Mouse (Mus musculus): ENCODE data around the gene Il9r. TPM values are rescaled to one million over a fixed set of nuclear protein-coding genes. Genes with fewer than 3 reads are reported as not detected.
A peak's percentile ranks its signal among the peaks of the same experiment; 100 is the strongest.

The Il9r gene
- polyA plus RNA-seq, 1 experiment from 2014 or later = not detected

DNA sequence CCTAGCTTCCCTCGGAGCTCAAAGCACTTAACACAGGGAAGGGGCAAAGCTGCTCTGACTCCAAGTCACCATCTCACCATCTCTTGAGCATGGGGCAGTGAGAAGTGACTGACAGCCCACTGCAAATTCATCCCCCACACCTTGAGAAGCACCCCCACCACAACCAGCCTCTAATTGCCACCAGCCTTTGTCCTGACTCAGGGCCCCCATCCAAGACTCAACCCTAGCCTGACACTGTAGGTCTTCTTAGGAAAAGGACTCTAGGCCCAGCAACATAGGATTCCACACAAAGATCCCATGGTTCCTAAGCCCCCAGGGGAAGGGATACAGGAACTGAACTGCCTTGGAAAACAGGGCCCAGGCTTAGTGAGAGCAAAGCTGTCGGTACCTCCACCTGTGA is 36.1 kb upstream of the Il9r start:
- H3K4me2 ChIP-seq = no peak overlapping the region
- peaks cover 63% of the 10 kb centered on the region for H3K36me3 ChIP-seq (ENCODE audit: poor library complexity, severe bottlenecking)
- H3K4me3 ChIP-seq = no peak overlapping the region
- ATAC-seq = peak; percentile 38
- peak overlapping the region; percentile 6; the same call in 1 of the 2 replicates for H3K9ac ChIP-seq
- H3K27ac ChIP-seq = peak overlapping the region; percentile 76
- no peaks in the 10 kb centered on the region for H3K9me3 ChIP-seq (replicated peaks)
- H3K27me3 ChIP-seq = no peaks in the 10 kb centered on the region
- H3K4me1 ChIP-seq = peaks cover 37% of the 10 kb centered on the region
- WGBS = 55% methylated on average over 2 of the region's 2 CpGs

DNA sequence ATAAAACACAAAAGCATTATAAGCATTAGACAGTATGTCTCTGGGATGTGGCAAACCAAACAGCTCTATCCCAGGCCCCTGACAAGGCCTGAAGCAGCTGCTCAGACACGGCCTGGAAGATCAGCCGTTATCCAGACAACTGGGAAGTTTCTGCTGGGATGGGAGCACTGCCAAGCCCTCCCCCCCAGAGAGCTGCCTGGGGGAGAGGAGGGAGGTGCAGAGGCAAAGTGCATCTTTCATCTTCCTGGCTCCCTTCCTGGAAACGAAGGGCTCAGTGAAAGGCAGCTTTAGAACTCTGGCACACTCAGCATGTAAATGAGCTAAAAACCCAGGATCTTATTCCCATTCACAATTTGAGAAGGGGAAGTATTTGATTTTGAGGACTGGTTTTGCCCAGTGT is 35.6 kb upstream of the Il9r start:
- peaks cover 67% of the 10 kb centered on the region for H3K36me3 ChIP-seq (ENCODE audit: poor library complexity, severe bottlenecking)
- peak; percentile 66 for ATAC-seq
- H3K4me2 ChIP-seq = no peak overlapping the region
- peaks cover 37% of the 10 kb centered on the region for H3K4me1 ChIP-seq
- 30% methylated on average over 3 of the region's 3 CpGs for WGBS
- H3K9ac ChIP-seq = no peak overlapping the region
- H3K27me3 ChIP-seq = no peaks in the 10 kb centered on the region
- no peak overlapping the region for H3K4me3 ChIP-seq
- peak overlapping the region; percentile 76 for H3K27ac ChIP-seq
- no peaks in the 10 kb centered on the region for H3K9me3 ChIP-seq (replicated peaks)

DNA sequence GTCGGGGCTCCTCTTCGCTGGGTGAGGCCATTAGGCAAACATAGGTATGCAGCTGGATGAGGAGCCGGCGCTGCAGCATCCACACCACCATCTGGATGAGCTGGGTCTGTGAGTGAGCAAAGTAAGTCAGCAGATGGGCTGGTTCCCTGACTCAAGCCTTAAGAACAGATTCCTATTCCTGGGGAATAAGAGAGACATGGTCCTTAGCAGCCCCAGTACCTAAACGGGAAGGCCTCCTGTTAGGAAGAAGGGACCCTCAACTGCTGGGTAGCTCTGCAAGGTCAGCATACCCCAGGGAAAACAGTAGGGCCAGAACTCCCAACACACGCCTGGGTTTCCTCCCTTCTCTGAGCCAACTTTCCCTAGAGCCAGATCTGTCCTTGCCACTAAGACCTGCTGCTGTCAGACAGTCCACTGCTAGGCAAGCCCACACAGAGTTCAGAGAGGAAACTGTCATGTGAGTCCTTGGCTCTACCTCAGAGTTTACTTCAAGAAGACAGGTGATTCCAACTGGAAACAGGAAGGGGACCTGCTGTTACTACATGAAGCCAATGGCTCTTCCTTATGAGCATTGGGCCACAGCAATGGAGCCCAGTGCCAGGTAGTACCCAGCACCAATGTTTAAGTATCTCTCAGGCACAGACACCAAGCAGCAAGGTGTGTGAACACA is 34.9 kb upstream of the Il9r start:
- WGBS = 90% methylated on average over 6 of the region's 6 CpGs
- H3K27ac ChIP-seq = peak overlapping the region; percentile 76
- no peak overlapping the region for H3K4me2 ChIP-seq
- peak overlapping the region; percentile 12; the same call in 1 of the 2 replicates for H3K9ac ChIP-seq
- no peaks in the 10 kb centered on the region for H3K27me3 ChIP-seq
- H3K9me3 ChIP-seq (replicated peaks) = no peaks in the 10 kb centered on the region
- peaks cover 37% of the 10 kb centered on the region for H3K4me1 ChIP-seq
- peaks cover 67% of the 10 kb centered on the region for H3K36me3 ChIP-seq (ENCODE audit: poor library complexity, severe bottlenecking)
- no peak for ATAC-seq
- H3K4me3 ChIP-seq = no peak overlapping the region

DNA sequence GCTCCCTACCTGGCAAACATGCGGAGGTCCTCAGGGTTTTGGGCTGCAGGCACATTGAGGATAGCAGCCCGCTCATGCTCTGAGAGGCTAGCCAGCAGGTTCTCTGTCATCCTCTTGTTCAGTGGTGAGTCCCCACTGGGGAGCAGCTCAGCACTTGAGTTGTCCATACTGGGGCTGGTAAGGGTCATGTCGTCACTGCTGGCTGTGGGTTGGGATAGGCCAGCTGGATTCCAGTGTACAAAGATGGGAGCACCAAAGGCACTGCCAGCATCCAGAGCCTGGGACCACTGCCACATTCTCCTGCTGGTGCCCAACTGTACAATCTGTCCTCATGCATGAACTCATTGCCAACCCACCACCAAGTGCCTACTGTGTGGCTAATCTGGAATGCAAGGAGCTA is 33.8 kb upstream of the Il9r start:
- H3K4me2 ChIP-seq = no peak overlapping the region
- no peaks in the 10 kb centered on the region for H3K27me3 ChIP-seq
- no peak overlapping the region for H3K4me3 ChIP-seq
- H3K9me3 ChIP-seq (replicated peaks) = no peaks in the 10 kb centered on the region
- H3K36me3 ChIP-seq (ENCODE audit: poor library complexity, severe bottlenecking) = peaks cover 68% of the 10 kb centered on the region
- H3K4me1 ChIP-seq = peaks cover 37% of the 10 kb centered on the region
- H3K27ac ChIP-seq = no peak overlapping the region
- 93% methylated on average over 3 of the region's 3 CpGs for WGBS
- ATAC-seq = no peak
- H3K9ac ChIP-seq = no peak overlapping the region; the same call in 1 of the 2 replicates

DNA sequence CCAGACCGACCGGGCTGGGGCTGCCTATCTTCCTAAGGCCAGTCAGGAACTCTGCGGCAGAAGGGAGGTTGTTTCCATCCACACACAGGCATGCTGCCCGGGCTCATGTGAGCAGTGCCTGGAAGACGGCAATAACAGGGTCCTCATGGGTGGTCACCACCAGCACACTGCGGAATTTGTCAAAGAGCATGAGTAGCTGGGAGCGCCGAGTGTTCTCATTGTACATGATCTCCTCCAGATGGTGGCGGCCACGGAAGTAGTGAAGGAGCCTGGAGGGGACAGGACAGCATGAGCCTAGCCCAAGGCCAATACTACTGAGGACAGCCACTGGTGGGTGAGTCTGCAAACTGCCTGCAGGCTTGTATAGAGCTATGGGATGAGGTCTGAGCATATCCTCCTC is 32.8 kb upstream of the Il9r start:
- no peak overlapping the region for H3K9ac ChIP-seq
- H3K27me3 ChIP-seq = no peaks in the 10 kb centered on the region
- no peak overlapping the region for H3K4me3 ChIP-seq
- 79% methylated on average over 10 of the region's 10 CpGs for WGBS
- H3K27ac ChIP-seq = no peak overlapping the region
- H3K4me1 ChIP-seq = peaks cover 33% of the 10 kb centered on the region
- no peaks in the 10 kb centered on the region for H3K9me3 ChIP-seq (replicated peaks)
- peaks cover 68% of the 10 kb centered on the region for H3K36me3 ChIP-seq (ENCODE audit: poor library complexity, severe bottlenecking)
- H3K4me2 ChIP-seq = no peak overlapping the region
- ATAC-seq = no peak

DNA sequence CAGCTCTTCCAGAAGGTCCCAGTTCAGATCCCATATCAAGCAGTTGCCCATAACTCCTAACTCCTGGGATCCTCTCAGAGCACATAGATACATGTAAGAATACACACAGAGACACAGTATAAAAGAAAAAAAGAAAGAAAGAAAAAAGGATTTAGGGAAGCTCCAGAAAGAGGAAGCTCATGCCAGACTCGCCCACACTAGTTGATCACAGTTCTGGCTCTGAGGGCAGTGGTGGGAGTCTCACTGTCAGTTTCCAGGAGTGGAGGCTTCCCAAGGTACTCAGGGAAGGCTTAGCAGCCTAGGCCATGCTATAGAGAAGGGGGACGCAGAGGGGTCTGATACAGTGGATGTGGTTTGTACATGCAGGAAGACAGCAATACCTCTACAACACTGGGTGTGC is 31.0 kb upstream of the Il9r start:
- Histone ChIP-seq H3K27ac (no peak overlapping the region), H3K9me3 (replicated peaks) (no peaks in the 10 kb centered on the region), H3K27me3 (no peaks in the 10 kb centered on the region), H3K9ac (no peak overlapping the region), H3K4me2 (no peak overlapping the region), H3K36me3 (ENCODE audit: poor library complexity, severe bottlenecking) (peaks cover 61% of the 10 kb centered on the region), H3K4me3 (no peak overlapping the region), H3K4me1 (peaks cover 29% of the 10 kb centered on the region)
- ATAC-seq = no peak
- WGBS = 88% methylated on average over 2 of the region's 2 CpGs

DNA sequence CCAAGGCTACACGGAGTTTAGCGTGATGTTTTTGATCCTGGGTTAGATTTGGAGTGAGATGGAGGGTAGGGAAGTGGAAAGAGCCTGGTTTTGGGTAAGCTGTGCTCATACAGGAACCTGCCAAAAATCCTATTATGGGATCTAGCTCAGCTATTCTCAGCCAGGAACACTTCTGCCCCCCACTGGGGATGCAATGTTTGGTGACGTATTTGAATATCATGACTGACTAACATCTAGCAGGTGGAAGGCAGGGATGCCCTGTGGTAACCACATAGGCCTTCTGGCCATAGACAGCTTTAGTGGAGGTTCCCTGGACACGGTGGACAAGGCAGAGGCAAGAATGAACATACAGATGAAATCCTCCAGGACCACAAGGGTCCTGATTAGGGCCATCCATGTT is 30.1 kb upstream of the Il9r start:
- Histone ChIP-seq H3K27ac (no peak overlapping the region), H3K36me3 (ENCODE audit: poor library complexity, severe bottlenecking) (peaks cover 61% of the 10 kb centered on the region), H3K9me3 (replicated peaks) (no peaks in the 10 kb centered on the region), H3K9ac (no peak overlapping the region), H3K4me2 (no peak overlapping the region), H3K4me3 (no peak overlapping the region), H3K4me1 (peaks cover 27% of the 10 kb centered on the region), H3K27me3 (0 out of 2 replicates have a peak, but pooled peaks cover 2% of the 10 kb centered on the region)
- 81% methylated on average over 4 of the region's 4 CpGs for whole genome bisulfite sequencing
- ATAC-seq = no peak

DNA sequence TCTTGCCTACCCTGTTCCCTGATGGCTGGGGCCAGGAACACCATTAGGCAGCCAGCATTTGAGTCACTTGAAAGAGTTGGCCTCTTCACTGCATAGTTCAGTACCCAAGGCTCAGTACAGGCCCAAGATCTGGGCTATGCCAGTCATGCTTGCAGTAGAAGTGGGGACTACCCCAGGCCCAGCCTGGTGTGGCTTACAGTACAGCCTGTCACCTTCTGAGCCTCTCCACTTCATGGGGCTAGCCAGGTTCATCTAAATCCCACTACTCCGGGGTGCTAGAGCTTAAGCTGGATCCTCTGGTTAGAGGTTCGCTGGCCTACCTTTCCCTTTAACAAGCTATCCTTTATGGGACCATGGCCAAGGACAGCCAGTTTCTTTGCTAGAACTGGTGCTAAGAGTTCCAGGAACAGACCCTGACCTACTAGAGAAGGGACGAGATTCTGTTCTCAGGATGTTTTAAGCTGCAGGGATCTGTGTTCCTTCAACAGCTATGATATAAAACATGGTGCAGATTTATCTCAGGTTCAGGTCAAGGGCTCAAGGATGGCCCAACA is 28.3 kb upstream of the Il9r start:
- H3K27ac ChIP-seq = no peak overlapping the region
- H3K9me3 ChIP-seq (replicated peaks) = no peaks in the 10 kb centered on the region
- no peak overlapping the region for H3K4me3 ChIP-seq
- H3K27me3 ChIP-seq = peaks cover 17% of the 10 kb centered on the region
- WGBS = 81% methylated on average over 3 of the region's 3 CpGs
- no peak overlapping the region for H3K4me2 ChIP-seq
- H3K4me1 ChIP-seq = peaks cover 31% of the 10 kb centered on the region
- H3K36me3 ChIP-seq (ENCODE audit: poor library complexity, severe bottlenecking) = peaks cover 47% of the 10 kb centered on the region
- no peak for ATAC-seq
- H3K9ac ChIP-seq = no peak overlapping the region

DNA sequence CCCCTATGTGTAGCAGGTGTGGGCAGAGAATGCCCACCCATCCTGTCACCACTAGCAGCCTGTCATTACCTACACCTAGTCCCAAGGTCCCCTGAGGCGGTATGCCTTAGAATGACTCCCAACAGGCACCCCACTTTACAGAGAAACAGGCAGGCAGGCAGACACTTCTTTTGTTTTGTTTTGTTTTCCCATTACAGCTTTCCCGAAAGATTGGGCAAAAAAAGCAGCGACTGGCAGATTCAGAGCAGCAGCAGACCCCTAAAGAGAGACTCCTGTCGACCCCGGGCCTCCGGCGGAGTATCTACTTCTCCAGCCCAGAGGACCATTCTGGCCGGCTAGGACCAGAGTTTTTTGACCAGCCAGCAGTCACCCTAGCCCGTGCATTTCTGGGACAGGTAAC is 27.5 kb upstream of the Il9r start:
- Histone ChIP-seq H3K9ac (no peak overlapping the region), H3K4me3 (no peak overlapping the region), H3K4me2 (peak overlapping the region; percentile 77), H3K27me3 (peaks cover 25% of the 10 kb centered on the region), H3K36me3 (ENCODE audit: poor library complexity, severe bottlenecking) (peaks cover 40% of the 10 kb centered on the region), H3K9me3 (replicated peaks) (no peaks in the 10 kb centered on the region), H3K4me1 (peaks cover 36% of the 10 kb centered on the region), H3K27ac (no peak overlapping the region)
- WGBS = 87% methylated on average over 9 of the region's 9 CpGs
- no peak for ATAC-seq

DNA sequence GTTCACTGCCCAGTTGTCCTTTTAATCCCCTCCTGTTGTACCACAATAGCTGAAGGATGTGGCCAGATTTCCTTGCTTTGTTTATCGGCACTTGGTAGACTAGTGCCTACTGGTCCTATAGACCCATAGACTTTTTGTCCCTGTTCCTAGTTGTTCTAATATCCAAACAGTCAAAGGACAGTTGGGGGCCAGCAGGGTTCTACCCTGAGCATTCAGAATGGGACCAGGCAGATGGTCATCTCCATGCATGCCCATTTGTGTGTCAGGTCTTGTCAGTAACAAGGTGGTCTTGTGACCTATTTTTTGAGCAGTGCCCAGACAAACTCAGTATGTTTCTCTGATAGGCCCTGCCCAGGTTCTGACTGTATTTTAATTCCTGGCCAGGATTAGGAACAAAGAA is 27.0 kb upstream of the Il9r start:
- H3K4me2 ChIP-seq = peak overlapping the region; percentile 77
- peaks cover 30% of the 10 kb centered on the region for H3K27me3 ChIP-seq
- H3K36me3 ChIP-seq (ENCODE audit: poor library complexity, severe bottlenecking) = peaks cover 35% of the 10 kb centered on the region
- H3K9ac ChIP-seq = peak overlapping the region; percentile 76
- peak overlapping the region; percentile 64 for H3K4me3 ChIP-seq
- 26% methylated on average over 1 of the region's 1 CpGs for WGBS
- H3K9me3 ChIP-seq (replicated peaks) = no peaks in the 10 kb centered on the region
- no peak overlapping the region for H3K27ac ChIP-seq
- H3K4me1 ChIP-seq = peaks cover 41% of the 10 kb centered on the region
- ATAC-seq = no peak

DNA sequence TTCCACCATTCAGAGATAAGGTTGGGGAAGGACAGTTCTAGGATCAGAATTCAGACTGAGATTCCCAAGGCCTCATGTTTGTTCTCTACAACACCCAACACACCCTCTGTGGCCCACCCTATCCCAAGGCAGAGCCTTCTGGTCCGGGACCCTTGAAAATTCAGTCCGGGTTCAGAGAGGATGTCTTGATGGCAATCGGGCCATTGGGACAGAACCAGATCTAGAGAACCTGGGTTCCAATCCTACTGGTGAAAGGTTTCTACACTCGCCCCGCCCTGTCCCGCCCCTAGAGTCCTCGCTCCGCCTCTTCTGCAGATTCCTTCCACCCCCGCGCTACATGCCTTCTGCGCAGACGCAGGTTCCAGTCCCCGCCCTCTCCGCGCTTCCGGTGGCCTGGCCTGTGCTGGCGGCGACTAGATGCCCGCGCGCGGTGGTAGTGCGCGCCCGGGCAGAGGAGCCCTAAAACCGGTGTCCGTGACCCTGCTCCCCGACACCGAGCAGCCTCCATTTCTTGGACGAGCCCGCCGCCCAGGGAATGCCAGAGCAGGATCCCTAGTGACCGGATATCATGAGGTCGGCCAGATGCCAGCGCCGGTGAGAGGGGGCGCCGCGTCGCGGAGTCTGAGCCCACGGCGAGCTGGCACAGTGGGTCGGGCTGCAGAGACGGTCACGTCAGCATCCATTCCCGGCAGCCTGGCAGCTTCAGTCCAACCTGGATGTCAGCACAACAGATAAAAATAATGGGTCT is 26.2 kb upstream of the Il9r start, which contains the start of gene Mpg:
Gene Mpg (plus strand): TSS at position 382 of the 748 bp plus-strand sequence.
- H3K4me1 ChIP-seq = peaks cover 46% of the 10 kb centered on the region

More for the DNA sequence above, 26.2 kb upstream of the Il9r start, which contains the start of gene Mpg:
- Histone ChIP-seq H3K4me3 (peak within 1 kb of the TSS; percentile 64), H3K9ac (peak within 1 kb of the TSS; percentile 76), H3K36me3 (ENCODE audit: poor library complexity, severe bottlenecking) (peaks cover 27% of the 10 kb centered on the region), H3K4me2 (peak within 1 kb of the TSS; percentile 77), H3K9me3 (replicated peaks) (no peaks in the 10 kb centered on the region), H3K27me3 (peaks cover 37% of the 10 kb centered on the region), H3K27ac (0 out of 2 replicates have a peak within 1 kb of the TSS, but pooled peaks have one; percentile 38)
- 4% methylated on average over 47 of the region's 47 CpGs for WGBS
- peak; percentile 84 for ATAC-seq
